ENCODE assay signal across 10 mouse cellular contexts in the genomic region with DNA sequence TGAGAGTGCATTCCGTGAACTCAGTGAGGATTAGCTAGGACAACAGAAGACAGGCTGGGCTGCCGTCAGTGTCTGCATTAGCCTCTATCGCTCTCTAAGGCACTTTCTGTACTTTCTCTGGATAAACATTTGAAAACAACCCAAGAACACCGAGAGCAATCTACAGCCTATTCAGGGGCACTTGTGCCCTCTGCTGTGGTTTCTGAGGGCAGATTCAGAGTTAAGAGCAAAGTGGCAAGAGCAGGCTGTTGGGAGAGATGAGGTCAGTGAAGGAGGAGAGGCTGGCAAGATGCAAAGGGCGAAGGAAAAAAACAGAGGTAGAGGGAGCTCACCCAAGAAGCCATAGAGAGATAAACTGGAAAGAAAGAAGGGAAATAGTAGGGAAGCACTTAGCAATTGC.
"Had no signal": no experiment of that assay in that cellular context is flagged by ENCODE, and none has a peak within 500 bp of the region (broad histone marks: within the 10 kb centered on the region; RNA-seq: fewer than 3 reads in every experiment).

No protein-coding gene starts in this region.

- DNase-seq: kidney, adult 2 months; kidney, postnatal 14 days; layer of hippocampus, adult 9-11 months; lung, embryonic 14.5 days; right cerebral cortex, postnatal 14 days had no signal

- ATAC-seq: intestine, embryonic 15.5 days; midbrain, embryonic 13.5 days had no signal

- H3K4me3 ChIP-seq: intestine, embryonic 15.5 days; kidney, embryonic 15.5 days; limb, embryonic 12.5 days; midbrain, embryonic 13.5 days; stomach, embryonic 15.5 days had no signal

- H3K4me1 ChIP-seq: intestine, embryonic 15.5 days; limb, embryonic 12.5 days; midbrain, embryonic 13.5 days; stomach, embryonic 15.5 days had no signal
